Mouse (Mus musculus) limb, embryonic 14.5 days (tissue): ENCODE measurements around the gene Rrp15. TPM values are rescaled to one million over a fixed set of nuclear protein-coding genes. Genes with fewer than 3 reads are reported as not detected.
A peak's percentile ranks its signal among the peaks of the same experiment; 100 is the strongest.

ENCODE experiments used
- ATAC-seq: fragments of 200-750 bp; cut with Nextera tagmentation; 2 replicates; pipeline ENCODE4 v1.8.0; 2017; ENCODE audit warnings: low read depth, moderate number of reproducible peaks, moderate TSS enrichment; ENCODE audit not compliant: low FRiP score
- DNase-seq: peaks from one replicate; pipeline ENCODE4 v3.0.0-alpha.2; 2015; ENCODE audit warnings: low spot score
- H3K27ac ChIP-seq: fragments of 300-500 bp; sonication (generic); replicated peaks from 2 replicates; pipeline ENCODE4 v1.5.1; 2014; ENCODE audit warnings: low read depth, mild to moderate bottlenecking, low read length, moderate library complexity, mixed read lengths
- H3K27me3 ChIP-seq: fragments of 300-500 bp; sonication (generic); 2 replicates; pipeline ENCODE4 v1.6.1; 2014; ENCODE audit warnings: low read length, mixed read lengths; ENCODE audit not compliant: control insufficient read depth, insufficient read depth
- H3K36me3 ChIP-seq: fragments of 300-500 bp; sonication (generic); 2 replicates; pipeline ENCODE4 v1.6.1; 2014; ENCODE audit warnings: mild to moderate bottlenecking, low read length, moderate library complexity, mixed read lengths; ENCODE audit not compliant: control insufficient read depth, insufficient read depth
- H3K4me1 ChIP-seq: fragments of 300-500 bp; sonication (generic); 2 replicates; pipeline ENCODE4 v1.6.1; 2014; ENCODE audit warnings: antibody characterized with exemption, low read length, mixed read lengths; ENCODE audit not compliant: control insufficient read depth, insufficient read depth
- H3K4me2 ChIP-seq: fragments of 300-500 bp; sonication (generic); replicated peaks from 2 replicates; pipeline ENCODE4 v1.6.1; 2014; ENCODE audit warnings: low read depth, mild to moderate bottlenecking, low read length, moderate library complexity; ENCODE audit not compliant: severe bottlenecking
- H3K4me3 ChIP-seq: fragments of 300-500 bp; sonication (generic); replicated peaks from 2 replicates; pipeline ENCODE4 v1.5.1; 2014; ENCODE audit warnings: low read length
- H3K9ac ChIP-seq: fragments of 300-500 bp; sonication (generic); 2 replicates; pipeline ENCODE4 v1.6.1; 2014; ENCODE audit warnings: mild to moderate bottlenecking, low read depth, low read length, moderate library complexity; ENCODE audit not compliant: severe bottlenecking
- H3K9me3 ChIP-seq: fragments of 300-500 bp; sonication (generic); 2 replicates; pipeline ENCODE4 v1.6.1; 2016; ENCODE audit warnings: low read length; ENCODE audit not compliant: control insufficient read depth
- POLR2A ChIP-seq: fragments of 200-500 bp; IDR thresholded peaks from 2 replicates; pipeline ENCODE4 v1.8.0; 2012; ENCODE audit warnings: inconsistent platforms, mild to moderate bottlenecking, moderate library complexity, borderline replicate concordance; ENCODE audit not compliant: insufficient read depth, insufficient read length; ENCODE audit errors: extremely low read depth
- WGBS: fragments of 180-500 bp; shearing (Covaris S2); extraction: QIAGEN DNeasy Blood & Tissue Kit; methylation state at CpG from one replicate; pipeline ENCODE4 v1.1.7; 2014; 5-methylcytosine and 5-hydroxymethylcytosine counted together
- polyA plus RNA-seq, 2 experiments: library from polyadenylated mRNA; depleted of rRNA in 1 of 2; stranded (reverse) in 1 of 2; unstranded in 1 of 2; fragments of >200 nt; fragmentation: Nextera tagmentation in 1 of 2; extraction: Ambion mirVana in 1 of 2; gene quantifications; 2 replicates each; pipeline versions ENCODE4 v1.2.1 to v1.2.3; 2012 to 2014

Rrp15 gene
- polyA plus RNA-seq, 2 experiments: 40.0 to 62.6 TPM

GRCm38 (mm10) chr1:186726117-186726516 is 23.0 kb downstream of the Rrp15 start:
- Histone ChIP-seq H3K4me2 (no peak overlapping the region), H3K4me3 (no peak overlapping the region), H3K36me3 (peaks cover 2% of the 10 kb centered on the region; the same call in 1 of the 2 replicates), H3K9me3 (no peaks in the 10 kb centered on the region), H3K27ac (no peak overlapping the region), H3K4me1 (peaks cover 5% of the 10 kb centered on the region; the same call in 1 of the 2 replicates), H3K27me3 (no peaks in the 10 kb centered on the region), H3K9ac (no peak overlapping the region)
- DNase-seq: no peak
- no peak for TF ChIP-seq POLR2A
- 34% methylated on average over 7 of the region's 7 CpGs for WGBS
- ATAC-seq: no peak

GRCm38 (mm10) chr1:186722299-186722698 is 26.9 kb downstream of the Rrp15 start:
- 85% methylated on average over 9 of the region's 9 CpGs for WGBS
- Histone ChIP-seq H3K9me3 (no peaks in the 10 kb centered on the region), H3K36me3 (peaks cover 24% of the 10 kb centered on the region), H3K27ac (no peak overlapping the region), H3K4me1 (peaks cover 7% of the 10 kb centered on the region; the same call in 1 of the 2 replicates), H3K4me3 (no peak overlapping the region), H3K27me3 (no peaks in the 10 kb centered on the region), H3K4me2 (no peak overlapping the region), H3K9ac (no peak overlapping the region)
- ATAC-seq (no peak), DNase-seq (no peak)
- no peak for TF ChIP-seq POLR2A

DNA sequence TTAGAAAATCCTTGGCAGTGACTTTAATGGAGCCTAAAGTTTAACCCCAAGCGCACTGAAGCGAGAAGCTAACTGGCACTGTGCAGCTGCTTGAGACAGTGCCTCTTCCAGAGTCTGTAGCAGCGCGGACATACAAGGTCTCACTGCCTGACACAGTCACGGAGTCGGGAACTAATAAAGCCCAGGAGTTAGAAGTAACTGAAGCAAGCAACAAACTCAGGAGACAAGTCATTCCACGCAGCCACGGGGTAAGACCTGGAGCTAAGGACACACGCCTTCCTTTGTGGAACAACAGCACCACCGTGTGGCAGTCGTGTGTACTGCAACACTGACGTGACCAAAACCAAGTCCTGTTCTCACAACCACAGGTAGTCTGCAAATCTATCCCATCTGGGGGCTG is 27.3 kb downstream of the Rrp15 start:
- no peak overlapping the region for H3K4me2 ChIP-seq

DNA sequence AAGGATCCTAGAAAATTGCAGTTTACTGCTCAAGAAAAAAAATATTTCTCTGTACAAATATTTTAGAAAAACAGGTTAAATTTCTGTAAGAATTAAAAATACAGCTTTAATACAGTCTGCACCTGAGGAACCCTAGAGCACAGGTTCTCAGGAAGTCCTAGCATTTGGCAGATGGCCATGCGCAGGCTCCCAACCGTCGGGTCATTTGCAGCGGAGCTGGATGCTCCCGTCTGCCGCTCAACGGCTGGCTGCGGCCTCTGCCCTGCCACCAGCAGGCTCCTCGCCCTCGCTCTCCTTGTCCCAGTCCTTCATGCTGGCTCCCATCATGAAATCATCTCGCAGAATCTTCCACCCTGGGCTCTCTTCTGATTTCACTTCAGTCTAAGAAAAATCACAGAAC is 28.0 kb downstream of the Rrp15 start:
- no peak overlapping the region for H3K27ac ChIP-seq
- peaks cover 29% of the 10 kb centered on the region for H3K36me3 ChIP-seq
- H3K4me3 ChIP-seq: no peak overlapping the region
- peaks cover 7% of the 10 kb centered on the region; the same call in 1 of the 2 replicates for H3K4me1 ChIP-seq
- H3K27me3 ChIP-seq: no peaks in the 10 kb centered on the region
- no peak for TF ChIP-seq POLR2A
- 87% methylated on average over 11 of the region's 11 CpGs for WGBS
- DNase-seq: no peak
- no peak overlapping the region for H3K9ac ChIP-seq
- no peak for ATAC-seq
- no peak overlapping the region for H3K4me2 ChIP-seq
- H3K9me3 ChIP-seq: no peaks in the 10 kb centered on the region

More for the DNA sequence above, 27.3 kb downstream of the Rrp15 start:
- 24% methylated on average over 12 of the region's 12 CpGs for WGBS
- DNase-seq (peak; percentile 73), ATAC-seq (peak; percentile 80)
- Histone ChIP-seq H3K4me1 (peaks cover 7% of the 10 kb centered on the region; the same call in 1 of the 2 replicates), H3K9me3 (no peaks in the 10 kb centered on the region), H3K36me3 (peaks cover 28% of the 10 kb centered on the region), H3K27me3 (no peaks in the 10 kb centered on the region), H3K27ac (no peak overlapping the region), H3K9ac (no peak overlapping the region), H3K4me3 (no peak overlapping the region)
- TF ChIP-seq POLR2A: no peak

- DNase-seq (no peak), ATAC-seq (no peak)
- Histone ChIP-seq H3K9me3 (no peaks in the 10 kb centered on the region), H3K27ac (no peak overlapping the region), H3K27me3 (no peaks in the 10 kb centered on the region), H3K9ac (no peak overlapping the region), H3K4me3 (no peak overlapping the region), H3K4me2 (no peak overlapping the region), H3K36me3 (peaks cover 29% of the 10 kb centered on the region), H3K4me1 (peaks cover 5% of the 10 kb centered on the region; the same call in 1 of the 2 replicates)
- 87% methylated on average over 9 of the region's 9 CpGs for WGBS
- no peak for TF ChIP-seq POLR2A
Measured at GRCm38 (mm10) chr1:186719708-186720107, 29.4 kb downstream of the Rrp15 start.

DNA sequence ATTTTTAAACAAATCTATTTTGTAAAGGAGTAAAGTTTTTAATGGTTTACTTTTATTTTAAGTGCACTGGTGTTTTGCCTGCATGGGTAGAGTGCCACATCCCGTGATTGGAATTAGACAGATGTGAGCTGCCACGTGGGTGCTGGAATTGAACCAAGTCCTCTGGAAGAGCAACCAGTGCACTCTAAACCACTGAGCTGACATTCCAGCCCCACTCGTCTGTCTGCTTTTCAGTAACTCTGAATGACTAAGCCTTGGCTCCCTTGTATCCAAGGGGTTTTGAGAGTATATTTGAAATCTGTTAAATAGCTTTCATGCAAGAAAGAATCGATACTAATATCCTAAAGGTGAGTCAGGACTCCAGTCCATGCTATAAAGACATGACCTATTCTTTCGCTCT is 30.3 kb downstream of the Rrp15 start:
- no peak overlapping the region for H3K4me3 ChIP-seq
- peaks cover 29% of the 10 kb centered on the region for H3K36me3 ChIP-seq
- no peak overlapping the region for H3K4me2 ChIP-seq
- no peak overlapping the region for H3K27ac ChIP-seq
- no peak for DNase-seq
- H3K27me3 ChIP-seq: no peaks in the 10 kb centered on the region
- 72% methylated on average over 5 of the region's 5 CpGs for WGBS
- H3K9me3 ChIP-seq: no peaks in the 10 kb centered on the region
- H3K9ac ChIP-seq: no peak overlapping the region
- ATAC-seq: no peak
- no peak for TF ChIP-seq POLR2A
- H3K4me1 ChIP-seq: peaks cover 5% of the 10 kb centered on the region; the same call in 1 of the 2 replicates
